Mouse (Mus musculus): ENCODE results near the gene Ppp1r3e.

Ppp1r3e gene

GRCm38 (mm10) chr14:54877048-54877715 lies at the start of gene Ppp1r3e:
Ppp1r3e (minus strand) TSS chr14:54877550.
- DNase-seq, result peak; percentile 84

- DNase-seq, result no peak
Observed at GRCm38 (mm10) chr14:54926401-54927158, 49.2 kb upstream of the Ppp1r3e start.

GRCm38 (mm10) chr14:54925349-54926342 lies 48.3 kb upstream of the Ppp1r3e start, which contains the start of gene Efs:
Efs (minus strand) TSS chr14:54926126.
- DNase-seq, result peak; percentile 56

GRCm38 (mm10) chr14:54924641-54925348 lies 47.4 kb upstream of the Ppp1r3e start:
- no peak for DNase-seq

- DNase-seq, result no peak
Observed at GRCm38 (mm10) chr14:54920076-54920685, 42.8 kb upstream of the Ppp1r3e start.

- DNase-seq, result peak; percentile 48
Observed at GRCm38 (mm10) chr14:54913343-54913742, 36.0 kb upstream of the Ppp1r3e start.

- DNase-seq, result peak; percentile 86
Observed at GRCm38 (mm10) chr14:54912886-54913285, 35.5 kb upstream of the Ppp1r3e start, which contains the start of gene Slc22a17. Slc22a17 (minus strand) TSS chr14:54913132.

GRCm38 (mm10) chr14:54912109-54912850 lies 34.9 kb upstream of the Ppp1r3e start:
- DNase-seq, result peak; percentile 61

- DNase-seq, result no peak
Observed at GRCm38 (mm10) chr14:54908682-54909081, 31.3 kb upstream of the Ppp1r3e start.

- no peak for DNase-seq
Observed at GRCm38 (mm10) chr14:54903641-54904040, 26.3 kb upstream of the Ppp1r3e start.

GRCm38 (mm10) chr14:54900383-54900782 lies 23.0 kb upstream of the Ppp1r3e start:
- peak; percentile 67 for DNase-seq

GRCm38 (mm10) chr14:54897445-54897844 lies 20.1 kb upstream of the Ppp1r3e start:
- no peak for DNase-seq

- no peak for DNase-seq
Observed at GRCm38 (mm10) chr14:54894296-54895151, 17.2 kb upstream of the Ppp1r3e start.

- DNase-seq, result peak; percentile 100
Observed at GRCm38 (mm10) chr14:54893651-54894181, 16.4 kb upstream of the Ppp1r3e start.

GRCm38 (mm10) chr14:54892200-54892599 lies 14.8 kb upstream of the Ppp1r3e start, which contains the start of gene Pabpn1:
Pabpn1 (plus strand) TSS chr14:54892500.
- no peak for DNase-seq

- no peak for DNase-seq
Observed at GRCm38 (mm10) chr14:54885309-54885708, 8.0 kb upstream of the Ppp1r3e start.

- DNase-seq, result peak; percentile 47
Observed at GRCm38 (mm10) chr14:54884022-54884712, 6.8 kb upstream of the Ppp1r3e start.

GRCm38 (mm10) chr14:54883154-54884021 lies 6.0 kb upstream of the Ppp1r3e start, which contains the start of the genes Bcl2l2 and Gm20521:
Bcl2l2 (plus strand) TSS chr14:54883377.
Gm20521 (plus strand) TSS chr14:54883441.
- peak; percentile 88 for DNase-seq
